Mouse (Mus musculus) yolk sac, embryonic 10.5 days (tissue): ENCODE data around the gene Dlgap1.
A peak's percentile ranks its signal among the peaks of the same experiment; 100 is the strongest.
"Not testable (repeated sequence)": the region's sequence is repeated elsewhere in the genome, so short reads cannot be mapped to it uniquely, and the experiment has no call there.

Source experiments
- DNase-seq: peaks from one replicate; pipeline ENCODE4 v3.0.0-alpha.2; 2017; ENCODE audit warnings: low spot score

The Dlgap1 gene

DNA sequence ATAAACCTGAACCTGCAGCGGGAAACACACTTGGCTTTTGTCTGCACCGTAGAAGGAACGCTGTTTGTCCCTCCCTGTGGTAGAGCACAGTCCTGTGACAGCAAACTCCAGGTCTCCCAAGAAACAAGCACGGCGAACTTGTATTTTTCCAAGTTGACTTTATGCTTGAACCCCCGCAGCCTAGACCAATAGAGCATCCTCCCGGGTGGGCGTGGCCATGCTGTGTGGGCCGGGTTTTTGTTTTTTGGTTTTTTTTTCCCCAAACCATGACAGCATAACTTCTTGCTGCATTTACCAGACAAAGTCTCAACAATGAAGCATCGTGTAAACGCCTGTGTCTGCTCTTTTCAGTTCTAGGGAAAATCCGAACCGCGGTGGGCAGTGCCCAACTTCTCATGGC, 840.0 kb downstream of the Dlgap1 start:
- DNase-seq = no peak

DNA sequence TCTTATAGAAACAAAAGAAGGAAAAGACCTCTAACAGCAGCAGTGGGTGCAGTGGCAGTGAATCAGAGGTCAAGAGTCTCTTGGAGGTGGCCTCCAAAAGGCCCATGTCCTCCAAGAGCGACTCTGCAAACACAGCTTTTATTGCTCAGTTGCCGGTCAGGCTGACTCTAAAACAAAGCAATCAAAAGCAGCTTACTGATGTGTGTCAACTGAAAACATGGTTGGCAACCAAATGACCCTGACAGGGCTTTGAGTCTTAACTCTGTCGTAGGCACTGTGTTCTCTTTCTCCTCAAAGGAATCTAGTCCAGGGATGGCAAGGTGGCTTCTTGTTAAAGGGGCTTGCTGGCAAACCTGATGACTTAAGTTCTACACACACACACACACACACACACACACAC, 840.9 kb downstream of the Dlgap1 start:
- no peak for DNase-seq

DNA sequence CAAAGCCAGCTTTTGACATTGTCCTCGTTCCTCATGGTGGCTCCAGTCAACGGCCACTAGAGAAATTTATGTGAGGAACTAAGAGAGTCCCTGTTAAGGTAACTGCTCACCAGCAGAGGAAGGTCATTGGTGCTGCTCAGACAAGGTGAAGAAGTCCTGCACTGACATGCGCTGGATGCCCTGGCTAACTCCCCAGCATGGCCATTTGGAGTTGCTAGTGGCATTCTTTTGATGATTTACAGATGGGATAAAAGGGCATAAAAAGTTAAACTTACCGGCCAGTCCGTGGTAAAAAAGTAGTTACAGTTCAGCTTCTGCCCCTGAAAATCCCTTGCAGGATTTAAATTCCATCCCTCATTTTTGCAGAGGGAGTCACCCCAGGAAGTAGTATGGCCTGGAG, 841.9 kb downstream of the Dlgap1 start:
- no peak for DNase-seq

DNA sequence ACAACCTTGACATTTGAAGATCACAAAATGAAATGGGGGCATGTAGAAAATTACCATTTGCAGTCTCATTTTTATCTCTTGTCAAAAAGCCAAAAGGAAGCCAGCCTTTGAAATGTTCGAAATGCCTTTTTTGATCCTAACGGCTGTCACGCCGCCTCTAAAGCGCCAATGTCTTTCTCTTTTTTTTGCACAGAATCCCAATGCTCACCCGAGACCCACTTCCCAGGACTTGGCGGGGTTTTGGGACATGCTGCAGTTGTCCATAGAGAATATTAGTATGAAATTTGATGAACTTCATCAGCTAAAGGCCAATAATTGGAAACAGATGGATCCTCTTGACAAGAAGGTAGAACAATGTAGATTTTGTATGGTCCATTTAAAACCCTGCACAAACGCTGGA, 846.1 kb downstream of the Dlgap1 start:
- no peak for DNase-seq

DNA sequence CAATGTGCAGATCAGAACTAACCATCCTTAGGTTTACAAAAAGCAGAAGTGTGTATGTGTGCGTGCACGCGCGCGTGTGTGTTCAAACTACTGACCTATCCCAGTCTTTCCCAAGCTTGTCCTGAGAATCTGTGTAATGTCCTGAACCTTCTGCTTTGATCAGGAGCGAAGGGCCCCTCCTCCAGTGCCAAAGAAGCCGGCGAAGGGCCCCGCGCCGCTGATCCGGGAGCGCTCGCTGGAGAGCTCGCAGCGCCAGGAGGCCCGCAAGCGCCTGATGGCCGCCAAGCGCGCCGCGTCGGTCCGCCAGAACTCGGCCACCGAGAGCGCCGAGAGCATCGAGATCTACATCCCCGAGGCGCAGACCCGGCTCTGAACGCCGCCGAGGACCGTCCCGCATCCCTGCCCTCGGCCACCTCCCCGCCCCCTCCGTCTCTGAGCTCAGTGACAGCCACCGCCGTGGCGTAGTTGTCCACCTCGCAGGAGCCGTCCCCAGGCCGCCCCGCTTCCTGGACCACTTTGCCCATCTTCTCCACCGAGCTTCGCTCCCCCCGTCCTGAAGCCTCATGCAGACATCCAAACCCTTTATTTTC, 849.1 kb downstream of the Dlgap1 start:
- no peak for DNase-seq

DNA sequence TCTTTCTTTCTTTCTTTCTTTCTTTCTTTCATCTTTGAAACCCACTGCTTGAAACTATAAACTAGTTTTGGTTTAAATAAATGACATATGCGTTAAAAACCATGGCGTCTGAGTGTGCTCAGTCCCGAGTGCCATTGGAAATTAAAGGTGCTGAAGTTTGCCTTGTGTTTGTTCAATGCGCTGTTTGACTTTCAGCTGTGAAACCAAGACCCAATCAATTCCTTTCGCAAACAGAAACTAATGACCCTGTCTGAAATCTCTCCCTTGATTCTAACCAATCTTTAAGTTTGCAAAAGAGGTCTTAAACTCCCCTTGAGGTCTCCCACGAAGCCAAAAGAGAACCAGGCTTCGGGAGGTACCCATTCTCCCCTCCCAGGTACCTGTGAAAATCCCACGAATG, 854.2 kb downstream of the Dlgap1 start:
- DNase-seq = no peak

DNA sequence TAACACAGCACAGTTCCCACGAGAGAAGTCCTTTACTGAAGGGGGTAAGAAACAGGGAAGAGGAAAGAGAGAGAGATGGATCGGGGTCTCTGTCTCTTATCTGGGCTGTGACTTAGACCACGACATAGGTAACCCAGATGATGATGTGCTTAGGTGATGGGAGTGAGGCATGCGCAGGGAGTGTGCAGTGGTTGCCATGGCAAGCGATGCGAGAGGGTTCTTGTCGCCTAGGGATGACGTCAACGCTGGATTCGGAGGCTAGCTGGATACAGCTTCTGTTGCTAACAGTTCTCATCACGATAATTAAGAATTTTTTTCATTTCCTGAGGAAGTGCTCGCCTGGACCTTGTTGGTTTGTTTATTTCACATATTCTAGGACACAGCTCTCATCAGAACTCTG, 857.4 kb downstream of the Dlgap1 start:
- no peak for DNase-seq

DNA sequence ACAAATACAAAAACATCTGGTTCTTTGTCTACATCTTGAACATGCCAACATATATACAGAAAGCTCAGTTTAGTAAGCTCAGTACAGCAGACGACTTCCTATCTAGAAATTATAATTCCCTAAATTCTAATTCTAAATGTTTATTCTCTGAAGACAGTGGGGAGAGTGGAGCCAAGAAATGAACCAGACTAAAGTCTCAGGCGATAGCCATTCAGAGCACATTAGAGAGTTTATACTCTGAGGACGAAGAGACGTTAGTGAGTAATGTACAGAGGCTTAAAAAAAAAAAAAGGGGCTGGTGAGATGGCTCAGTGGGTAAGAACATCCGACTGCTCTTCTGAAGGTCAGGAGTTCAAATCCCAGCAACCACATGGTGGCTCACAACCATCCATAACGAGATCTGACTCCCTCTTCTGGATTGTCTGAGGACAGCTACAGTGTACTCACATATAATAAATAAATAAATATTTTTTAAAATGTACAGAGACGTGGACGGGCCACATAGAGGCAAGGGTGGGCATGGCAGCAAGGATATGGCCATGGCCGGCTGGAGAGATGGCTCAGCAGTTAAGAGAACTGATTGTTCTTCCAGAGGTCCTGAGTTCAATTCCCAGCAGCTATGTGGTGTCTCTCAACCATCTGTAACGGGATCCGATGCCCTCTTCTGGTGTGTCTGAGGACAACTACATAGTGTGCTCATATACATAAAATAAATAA, 858.7 kb downstream of the Dlgap1 start:
- not testable (repeated sequence) for DNase-seq

DNA sequence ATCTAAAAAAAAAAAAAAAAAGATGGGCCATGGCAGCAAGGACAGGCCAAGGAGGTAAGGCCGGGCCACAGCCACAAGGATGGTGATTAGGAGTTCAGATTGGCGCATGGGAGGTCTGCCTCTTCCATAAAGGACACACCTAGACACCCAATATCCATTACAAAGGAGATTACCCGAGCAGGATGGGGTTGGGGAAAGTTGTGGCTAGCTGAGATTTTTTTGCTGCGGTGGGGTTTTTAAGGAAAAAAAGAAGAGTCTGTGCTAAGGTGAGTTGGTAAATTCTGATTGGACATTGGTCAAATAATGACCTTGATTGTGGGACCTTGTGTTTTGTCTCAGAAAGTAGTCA, 859.3 kb downstream of the Dlgap1 start:
- DNase-seq = no peak

DNA sequence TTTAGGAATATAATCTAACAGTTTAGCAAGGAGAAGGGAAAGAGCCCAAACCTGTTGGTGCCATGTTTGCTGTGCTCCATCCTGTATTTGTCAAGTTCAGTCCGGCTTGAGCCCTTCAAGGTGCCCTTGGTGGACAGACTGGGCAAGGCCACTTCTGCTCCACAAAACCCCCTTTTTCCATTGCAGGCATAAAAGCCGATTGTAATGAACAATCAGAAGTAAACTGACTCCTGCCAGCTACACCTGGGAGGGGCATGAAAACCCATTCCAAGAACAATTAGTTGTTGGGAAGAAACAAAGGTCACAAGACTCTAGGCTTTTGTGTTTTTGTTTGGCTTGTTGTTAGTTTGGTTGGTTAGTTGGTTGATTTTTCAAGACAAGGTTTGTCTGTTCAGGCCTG, 859.7 kb downstream of the Dlgap1 start:
- DNase-seq = no peak

DNA sequence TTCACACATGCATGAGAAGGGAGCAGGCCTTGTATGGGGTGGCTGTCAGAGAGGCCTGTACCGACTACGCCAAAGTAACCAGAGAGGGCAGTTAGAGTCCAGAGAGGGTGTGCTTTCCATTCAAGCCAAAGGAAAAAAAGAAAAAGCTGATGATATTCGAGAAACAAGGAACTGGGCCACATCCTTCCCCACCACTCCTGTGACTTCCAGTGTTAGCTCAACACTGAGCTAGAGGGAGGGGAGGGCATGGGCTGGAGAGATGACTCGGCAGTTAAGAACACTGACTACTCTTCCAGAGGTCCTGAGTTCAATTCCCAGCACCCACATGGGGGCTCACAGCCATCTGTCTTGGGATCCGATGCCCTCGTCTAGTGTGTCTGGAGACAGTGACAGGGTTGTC, 860.3 kb downstream of the Dlgap1 start:
- DNase-seq = no peak

DNA sequence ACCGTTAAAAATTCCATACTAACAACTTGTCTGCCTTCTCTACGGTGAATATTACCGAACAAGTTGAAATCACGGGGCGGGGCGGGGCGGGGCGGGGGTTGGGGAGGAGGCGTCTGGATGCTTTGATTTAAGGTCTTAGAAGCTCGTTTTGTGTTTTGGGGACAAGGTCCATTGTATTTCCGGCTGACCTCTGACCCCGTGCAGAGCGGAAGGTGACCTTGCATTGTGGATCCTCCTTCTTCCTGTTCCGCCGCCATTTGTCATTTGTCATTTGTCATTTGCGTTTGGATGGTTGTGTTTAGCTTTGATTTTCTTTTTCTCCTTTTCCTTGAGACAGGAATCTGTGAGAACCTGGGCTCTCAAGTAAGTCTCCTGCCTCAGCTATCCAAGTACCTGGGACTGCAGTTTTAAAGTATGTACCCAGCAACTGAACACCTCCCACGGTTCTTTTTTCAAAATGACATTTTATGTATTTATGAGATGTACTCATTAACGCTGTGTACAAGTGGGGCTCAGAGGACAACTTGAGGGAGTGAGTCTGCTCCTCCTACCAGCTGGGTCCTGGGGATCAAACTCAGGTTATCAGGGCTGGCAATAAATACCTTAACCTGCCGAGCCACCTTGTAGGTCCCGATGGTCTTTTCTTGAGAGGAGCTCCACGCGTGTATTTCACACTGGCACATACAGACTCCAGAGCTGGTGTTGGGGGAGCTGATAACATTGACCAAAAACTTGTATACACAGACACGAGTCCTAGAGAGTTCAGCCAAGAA, 861.3 kb downstream of the Dlgap1 start:
- DNase-seq = no peak

DNA sequence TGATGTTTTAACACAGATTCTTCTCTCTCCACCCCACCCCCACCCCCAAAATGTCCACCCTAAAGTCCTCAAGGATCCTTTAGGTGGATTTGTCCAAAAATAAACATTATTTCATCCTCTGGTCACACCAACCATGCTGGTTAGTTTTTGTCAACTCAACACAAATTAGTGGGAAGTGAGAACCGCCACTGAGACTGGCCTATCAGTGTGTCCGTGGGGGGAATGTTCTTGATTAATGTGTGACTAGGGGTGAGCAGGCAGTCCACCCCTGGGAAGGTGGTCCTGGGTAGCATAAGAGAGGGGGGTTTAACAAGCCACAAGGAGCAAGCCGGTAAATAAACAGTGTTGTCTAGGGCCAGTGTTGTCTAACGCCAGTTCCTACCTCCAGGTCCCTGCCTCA, 862.7 kb downstream of the Dlgap1 start:
- DNase-seq = no peak

DNA sequence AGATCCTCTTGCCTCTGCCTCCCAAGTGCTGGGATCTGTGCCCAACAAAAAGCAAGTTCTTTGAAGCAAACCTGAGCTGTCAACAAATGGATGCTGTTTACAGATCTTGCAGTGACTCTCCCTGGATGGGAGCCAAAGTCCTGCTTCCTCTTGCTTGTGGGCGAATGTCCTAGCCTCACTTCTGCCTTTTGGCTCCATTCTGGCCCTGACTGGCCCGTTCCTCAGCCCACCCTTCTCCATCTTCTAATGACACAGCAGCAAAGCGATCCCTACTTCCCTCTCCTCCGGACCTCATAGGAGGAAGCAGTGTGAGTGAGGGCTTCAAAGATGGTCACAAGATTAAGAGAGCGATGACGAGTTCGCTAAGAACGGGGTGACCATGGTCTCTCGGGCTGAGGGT, 863.7 kb downstream of the Dlgap1 start:
- DNase-seq = no peak

DNA sequence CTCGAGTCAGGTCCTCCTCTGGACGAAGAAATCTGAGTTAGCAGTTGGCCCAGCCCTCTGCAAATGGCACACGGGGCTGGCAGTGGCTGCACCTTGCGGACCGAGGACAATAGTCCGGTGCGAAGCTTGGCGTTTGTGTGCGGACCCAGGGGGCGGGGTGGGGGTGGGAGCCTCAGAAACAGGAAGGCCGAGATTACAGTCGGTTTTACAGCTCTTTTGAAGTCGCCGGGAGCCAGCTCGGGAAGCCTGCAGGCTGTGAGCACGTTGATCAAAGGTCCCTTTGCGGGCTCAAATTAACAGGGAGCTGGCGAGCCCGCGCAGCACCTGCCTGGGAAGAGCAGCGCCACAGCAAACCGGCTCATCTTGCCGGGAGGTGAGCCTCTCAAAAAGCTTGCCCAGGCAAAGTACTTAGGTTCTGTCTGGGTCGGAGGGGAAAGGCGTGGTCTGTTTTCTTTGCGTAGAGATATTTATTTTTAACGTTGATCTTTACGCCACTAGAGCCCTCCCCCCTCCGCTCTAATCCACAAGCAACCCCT, 865.6 kb downstream of the Dlgap1 start:
- DNase-seq = peak; percentile 72

DNA sequence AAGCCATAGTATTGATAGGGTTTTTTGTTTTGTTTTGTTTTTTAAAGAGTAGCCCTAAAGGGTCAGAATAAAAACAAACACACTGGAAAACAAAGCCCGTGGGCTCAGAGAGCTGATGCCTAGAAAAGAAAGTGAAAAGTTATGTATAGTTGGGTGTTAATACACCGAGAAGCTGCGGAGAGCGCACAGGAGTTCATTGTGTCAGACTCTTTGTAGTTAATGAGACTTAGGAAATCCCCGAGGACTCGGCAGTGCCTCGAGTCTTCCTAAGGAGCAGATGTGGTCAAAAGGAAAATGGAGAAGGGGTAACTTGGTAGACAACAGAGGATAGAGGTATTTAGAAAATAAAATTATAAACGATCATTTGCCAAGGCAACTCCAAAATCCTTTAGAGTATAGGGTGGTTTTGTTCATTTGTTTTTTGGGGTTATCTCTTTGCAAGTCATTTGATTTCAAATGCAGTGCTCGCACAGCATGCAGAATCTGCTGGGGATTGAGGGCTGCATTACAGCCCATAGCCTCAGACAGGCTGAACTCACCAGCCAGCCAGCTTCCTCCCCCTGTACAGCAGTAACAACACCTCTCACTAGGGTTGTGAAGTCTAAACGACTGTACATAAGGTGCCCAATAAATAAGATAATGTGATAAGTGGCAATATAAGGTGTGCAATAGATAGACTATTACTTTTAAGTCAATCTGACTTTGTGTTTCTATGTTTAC, 866.4 kb downstream of the Dlgap1 start:
- DNase-seq = no peak

DNA sequence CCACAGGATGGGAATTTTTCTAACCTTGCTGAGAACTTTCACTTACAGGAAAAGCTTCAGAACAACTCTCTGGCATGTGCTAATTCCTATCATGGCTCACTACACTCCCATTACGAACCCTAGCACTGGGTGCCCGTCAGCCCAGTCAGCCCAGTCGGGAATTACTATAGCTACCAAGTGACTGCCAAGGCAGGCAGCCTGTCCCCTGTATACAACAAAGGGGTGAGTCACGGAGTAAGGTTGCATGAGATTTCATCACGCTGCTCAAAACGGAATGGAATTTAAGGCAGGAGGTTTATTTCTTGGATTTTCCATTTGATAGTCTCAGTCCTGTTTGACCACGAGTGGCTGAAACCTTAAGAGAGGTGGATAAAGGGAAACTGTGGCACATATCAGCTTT, 867.9 kb downstream of the Dlgap1 start:
- no peak for DNase-seq

DNA sequence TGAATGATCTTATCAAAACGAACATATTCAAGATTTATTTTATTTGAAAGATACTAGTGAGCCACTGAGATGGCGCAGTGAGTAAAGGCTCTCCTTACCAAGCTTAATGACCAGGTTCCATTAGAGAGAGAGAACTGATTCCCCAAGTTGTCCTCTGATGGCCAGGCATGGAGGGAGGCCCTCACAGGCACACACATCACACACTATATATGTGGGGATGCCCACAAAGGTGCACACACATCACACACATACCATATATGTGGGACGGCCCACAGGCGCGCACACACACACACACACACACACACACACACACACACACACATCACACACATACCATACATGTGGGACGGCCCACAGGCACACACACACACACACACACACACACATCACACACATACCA, 868.6 kb downstream of the Dlgap1 start:
- not testable (repeated sequence) for DNase-seq

DNA sequence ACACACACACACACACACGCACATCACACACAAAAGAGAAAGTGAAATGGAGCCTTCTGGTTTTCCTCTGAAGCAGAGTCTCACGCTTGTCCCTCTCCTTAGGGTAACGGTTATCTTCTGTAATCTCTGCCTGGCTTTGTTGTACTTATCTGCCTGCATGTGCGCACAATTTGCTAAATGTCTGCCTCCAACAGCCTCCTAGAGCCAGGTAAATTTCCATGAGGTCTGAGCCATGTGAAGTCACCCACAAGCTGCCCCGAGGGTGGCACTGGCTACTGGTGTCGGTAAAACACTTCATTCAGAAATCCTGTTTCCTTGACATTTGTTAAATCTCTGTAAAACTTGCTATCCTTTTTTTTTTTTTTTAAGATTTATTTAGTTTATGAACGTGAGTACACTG, 869.2 kb downstream of the Dlgap1 start:
- no peak for DNase-seq

DNA sequence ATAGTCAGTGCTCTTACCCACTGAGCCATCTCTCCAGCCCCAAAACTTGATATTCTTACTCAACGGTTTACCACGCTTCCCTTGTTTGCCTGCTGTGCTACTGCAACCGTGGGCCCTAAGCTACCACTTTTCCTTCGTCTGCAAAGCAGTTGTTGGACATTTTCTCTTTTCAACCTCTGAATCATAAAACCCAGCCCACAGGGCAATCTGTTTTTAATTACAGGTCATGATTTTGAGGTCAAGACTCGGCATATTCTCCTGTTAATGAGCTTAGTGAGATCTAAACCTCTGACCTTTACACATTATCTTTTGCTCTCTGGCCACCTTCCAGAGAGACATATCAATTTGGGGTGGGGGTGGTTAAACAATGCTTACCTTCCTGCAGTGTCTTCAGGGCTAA, 869.7 kb downstream of the Dlgap1 start:
- no peak for DNase-seq

DNA sequence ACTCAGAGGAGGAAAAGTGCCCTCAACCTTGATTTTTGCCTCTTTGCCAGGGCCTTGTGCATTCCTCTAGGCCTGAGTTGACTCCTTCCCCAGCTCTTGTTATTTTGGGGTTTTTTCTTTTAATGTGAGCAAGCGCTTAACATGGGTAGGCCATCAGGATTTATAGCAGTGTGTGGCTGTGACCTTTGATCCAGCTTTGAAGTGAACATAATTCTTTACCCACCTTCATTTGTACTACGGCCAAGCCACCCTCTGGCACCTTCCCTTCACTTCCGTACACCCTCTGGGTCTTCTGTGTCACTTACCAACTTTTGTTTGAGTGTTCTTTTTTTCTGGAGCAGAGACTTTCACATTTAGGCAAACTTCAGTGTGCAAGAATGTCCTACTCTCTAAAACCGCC, 874.4 kb downstream of the Dlgap1 start:
- DNase-seq = no peak

DNA sequence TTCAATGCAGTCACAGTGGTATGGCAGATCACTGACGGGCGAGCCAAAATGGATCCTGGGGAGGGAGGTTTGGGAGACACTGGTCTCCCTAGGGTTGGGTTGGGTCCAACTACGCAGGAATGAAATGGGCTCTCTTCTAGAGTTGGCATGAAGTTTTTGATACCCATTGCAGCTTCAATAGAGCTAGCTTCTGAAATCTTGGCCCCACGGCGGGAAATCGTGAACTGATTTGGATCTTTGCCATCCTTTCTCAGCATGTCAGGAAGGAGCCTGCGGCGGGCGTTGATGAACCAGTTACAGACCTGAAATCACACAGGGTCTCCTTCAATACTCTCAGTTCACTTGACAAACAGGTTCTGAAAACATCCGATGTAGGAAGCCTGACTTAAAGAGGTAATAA, 876.1 kb downstream of the Dlgap1 start:
- DNase-seq = no peak

DNA sequence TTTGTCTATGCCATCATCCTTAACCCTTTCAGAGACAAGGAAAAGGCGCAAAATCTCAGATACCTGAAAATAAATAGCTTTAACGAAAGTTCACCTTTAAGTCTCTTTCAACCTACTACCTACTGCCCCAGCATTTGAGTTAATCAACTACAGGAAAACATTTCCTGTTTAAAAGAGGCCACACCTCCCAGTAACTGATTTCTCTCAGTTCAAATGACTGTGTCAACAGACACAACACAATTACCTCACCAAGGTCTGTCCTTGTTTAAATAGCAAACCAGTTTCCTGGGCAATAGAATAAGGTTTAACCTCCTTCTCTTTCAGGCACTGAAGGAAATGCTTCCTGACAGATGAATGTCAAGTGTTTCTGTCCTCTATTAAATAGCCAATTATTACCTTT, 876.7 kb downstream of the Dlgap1 start:
- peak; percentile 55 for DNase-seq
